Mouse (Mus musculus): ENCODE data around the gene Ube4a. TPM values are rescaled to one million over a fixed set of nuclear protein-coding genes. Genes with fewer than 3 reads are reported as not detected.

The Ube4a gene
- polyA plus RNA-seq, 1 experiment: 9.5 TPM

- Histone ChIP-seq H3K27me3 (ENCODE audit: control insufficient read depth, insufficient read depth, low read length) (no peaks in the 10 kb centered on the region), H3K4me1 (ENCODE audit: control insufficient read depth, insufficient read depth, insufficient read length) (peaks cover 4% of the 10 kb centered on the region; the same call in 1 of the 2 replicates), H3K36me3 (ENCODE audit: control insufficient read depth, insufficient read depth, low read length) (no peaks in the 10 kb centered on the region), H3K27ac (ENCODE audit: insufficient read depth, low read length) (peak overlapping the region; percentile 57), H3K4me3 (ENCODE audit: extremely low read depth, insufficient read depth, insufficient read length) (peak overlapping the region; percentile 68)
- peak in 1 of 2 experiments; percentile 71 for DNase-seq (ENCODE audit: low read depth in 1 of 2, low spot score in 2 of 2)
- TF ChIP-seq POLR2A (IDR thresholded peaks at IDR 0.05; ENCODE audit: low read depth, low read length): 0 out of 2 replicates have a peak, but pooled peaks have one; percentile 4
- TF ChIP-seq CTCF (IDR thresholded peaks at IDR 0.05; ENCODE audit: extremely low read depth, insufficient read depth, insufficient read length, insufficient replicate concordance): no peak
- under 1% methylated on average over 29 of the region's 29 CpGs for WGBS
Measured at GRCm38 (mm10) chr9:44881941-44882435, 83.4 kb downstream of the Ube4a start.

- no peaks in the 10 kb centered on the region for H3K36me3 ChIP-seq (ENCODE audit: control insufficient read depth, insufficient read depth, low read length)
- H3K27me3 ChIP-seq (ENCODE audit: control insufficient read depth, insufficient read depth, low read length): no peaks in the 10 kb centered on the region
- peaks cover 4% of the 10 kb centered on the region; the same call in 1 of the 2 replicates for H3K4me1 ChIP-seq (ENCODE audit: control insufficient read depth, insufficient read depth, insufficient read length)
- 1% methylated on average over 47 of the region's 71 CpGs for WGBS
- H3K4me3 ChIP-seq (ENCODE audit: extremely low read depth, insufficient read depth, insufficient read length): peak within 1 kb of the TSS; percentile 90
- peak within 1 kb of the TSS; percentile 76 for H3K27ac ChIP-seq (ENCODE audit: insufficient read depth, low read length)
- DNase-seq (ENCODE audit: low read depth in 1 of 2, low spot score in 2 of 2): peak; percentile 80 to 91
- TF ChIP-seq POLR2A (IDR thresholded peaks at IDR 0.05; ENCODE audit: low read depth, low read length) (peak; percentile 17; the same call in 1 of the 2 replicates), CTCF (IDR thresholded peaks at IDR 0.05; ENCODE audit: extremely low read depth, insufficient read depth, insufficient read length, insufficient replicate concordance) (no peak)
Measured at GRCm38 (mm10) chr9:44881221-44881871, 84.1 kb downstream of the Ube4a start, which contains the start of gene Kmt2a. Gene Kmt2a, minus strand, starts transcription at chr9:44881296.

- no peak for TF ChIP-seq POLR2A (IDR thresholded peaks at IDR 0.05; ENCODE audit: low read depth, low read length)
- no peak for TF ChIP-seq CTCF (IDR thresholded peaks at IDR 0.05; ENCODE audit: extremely low read depth, insufficient read depth, insufficient read length, insufficient replicate concordance)
- no peaks in the 10 kb centered on the region for H3K36me3 ChIP-seq (ENCODE audit: control insufficient read depth, insufficient read depth, low read length)
- peak overlapping the region; percentile 76 for H3K27ac ChIP-seq (ENCODE audit: insufficient read depth, low read length)
- peak overlapping the region; percentile 90 for H3K4me3 ChIP-seq (ENCODE audit: extremely low read depth, insufficient read depth, insufficient read length)
- under 1% methylated on average over 33 of the region's 44 CpGs for WGBS
- H3K27me3 ChIP-seq (ENCODE audit: control insufficient read depth, insufficient read depth, low read length): no peaks in the 10 kb centered on the region
- peaks cover 4% of the 10 kb centered on the region; the same call in 1 of the 2 replicates for H3K4me1 ChIP-seq (ENCODE audit: control insufficient read depth, insufficient read depth, insufficient read length)
- peak in 1 of 2 experiments; percentile 17 for DNase-seq (ENCODE audit: low read depth in 1 of 2, low spot score in 2 of 2)
Measured at GRCm38 (mm10) chr9:44880309-44881081, 84.9 kb downstream of the Ube4a start.

- H3K36me3 ChIP-seq (ENCODE audit: control insufficient read depth, insufficient read depth, low read length): no peaks in the 10 kb centered on the region
- TF ChIP-seq POLR2A (IDR thresholded peaks at IDR 0.05; ENCODE audit: low read depth, low read length) (no peak), CTCF (IDR thresholded peaks at IDR 0.05; ENCODE audit: extremely low read depth, insufficient read depth, insufficient read length, insufficient replicate concordance) (no peak)
- peak overlapping the region; percentile 90 for H3K4me3 ChIP-seq (ENCODE audit: extremely low read depth, insufficient read depth, insufficient read length)
- 1% methylated on average over 13 of the region's 13 CpGs for WGBS
- H3K27me3 ChIP-seq (ENCODE audit: control insufficient read depth, insufficient read depth, low read length): no peaks in the 10 kb centered on the region
- peak overlapping the region; percentile 69 for H3K27ac ChIP-seq (ENCODE audit: insufficient read depth, low read length)
- DNase-seq (ENCODE audit: low read depth in 1 of 2, low spot score in 2 of 2): peak in 1 of 2 experiments; percentile 36
- peaks cover 4% of the 10 kb centered on the region; the same call in 1 of the 2 replicates for H3K4me1 ChIP-seq (ENCODE audit: control insufficient read depth, insufficient read depth, insufficient read length)
Measured at GRCm38 (mm10) chr9:44879694-44880271, 85.6 kb downstream of the Ube4a start.

GRCm38 (mm10) chr9:44878776-44879500 lies 86.5 kb downstream of the Ube4a start:
- DNase-seq (ENCODE audit: low read depth in 1 of 2, low spot score in 2 of 2): peak in 1 of 2 experiments; percentile 30
- Histone ChIP-seq H3K4me1 (ENCODE audit: control insufficient read depth, insufficient read depth, insufficient read length) (peaks cover 4% of the 10 kb centered on the region; the same call in 1 of the 2 replicates), H3K27me3 (ENCODE audit: control insufficient read depth, insufficient read depth, low read length) (no peaks in the 10 kb centered on the region), H3K4me3 (ENCODE audit: extremely low read depth, insufficient read depth, insufficient read length) (peak overlapping the region; percentile 90), H3K36me3 (ENCODE audit: control insufficient read depth, insufficient read depth, low read length) (no peaks in the 10 kb centered on the region), H3K27ac (ENCODE audit: insufficient read depth, low read length) (peak overlapping the region; percentile 69)
- WGBS: 4% methylated on average over 9 of the region's 9 CpGs
- TF ChIP-seq POLR2A (IDR thresholded peaks at IDR 0.05; ENCODE audit: low read depth, low read length) (no peak), CTCF (IDR thresholded peaks at IDR 0.05; ENCODE audit: extremely low read depth, insufficient read depth, insufficient read length, insufficient replicate concordance) (no peak)

GRCm38 (mm10) chr9:44877686-44878085 lies 87.7 kb downstream of the Ube4a start:
- WGBS: 91% methylated on average over 7 of the region's 7 CpGs

More at GRCm38 (mm10) chr9:44877686-44878085, 87.7 kb downstream of the Ube4a start:
- Histone ChIP-seq H3K36me3 (ENCODE audit: control insufficient read depth, insufficient read depth, low read length) (no peaks in the 10 kb centered on the region), H3K27me3 (ENCODE audit: control insufficient read depth, insufficient read depth, low read length) (no peaks in the 10 kb centered on the region), H3K4me3 (ENCODE audit: extremely low read depth, insufficient read depth, insufficient read length) (no peak overlapping the region), H3K27ac (ENCODE audit: insufficient read depth, low read length) (no peak overlapping the region), H3K4me1 (ENCODE audit: control insufficient read depth, insufficient read depth, insufficient read length) (peaks cover 4% of the 10 kb centered on the region; the same call in 1 of the 2 replicates)
- DNase-seq (ENCODE audit: low read depth in 1 of 2, low spot score in 2 of 2): no peak
- no peak for TF ChIP-seq POLR2A (IDR thresholded peaks at IDR 0.05; ENCODE audit: low read depth, low read length)
- TF ChIP-seq CTCF (IDR thresholded peaks at IDR 0.05; ENCODE audit: extremely low read depth, insufficient read depth, insufficient read length, insufficient replicate concordance): no peak
